Mouse (Mus musculus): ENCODE data around the gene Abcb1b.

DNA sequence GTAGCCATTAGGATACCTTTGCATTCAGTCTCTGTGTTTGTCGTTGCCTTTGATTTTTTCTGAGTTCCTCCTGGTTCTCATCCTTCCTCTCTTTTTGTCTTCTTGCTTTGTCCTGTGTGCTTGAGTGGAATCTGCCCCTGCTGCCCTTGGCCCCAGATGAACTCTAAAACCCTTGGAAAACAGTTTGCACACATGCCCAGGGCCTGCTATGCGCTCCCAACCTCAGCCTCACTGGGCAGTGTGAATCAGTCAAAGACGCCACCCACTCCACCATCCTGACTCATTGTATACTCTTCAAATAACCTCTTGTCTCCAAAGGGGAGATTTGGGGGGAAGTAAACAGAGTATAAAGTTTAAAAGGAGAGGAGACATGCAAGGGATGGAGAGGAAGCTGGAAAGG is 100.3 kb downstream of the Abcb1b start:
- no peak for TF ChIP-seq CTCF (IDR thresholded peaks at IDR 0.05; ENCODE audit: extremely low read depth, insufficient read length, insufficient replicate concordance, low read depth, low read length)
- TF ChIP-seq POLR2A (IDR thresholded peaks at IDR 0.05; ENCODE audit: low read depth, low read length) = no peak

Measured in small intestine, adult 2 months (tissue).